Mouse (Mus musculus) testis, adult 2 months (tissue): ENCODE data around the gene Hist1h2bh. TPM values are rescaled to one million over a fixed set of nuclear protein-coding genes. Genes with fewer than 3 reads are reported as not detected.
"Not testable (repeated sequence)": the region's sequence is repeated elsewhere in the genome, so short reads cannot be mapped to it uniquely, and the experiment has no call there.

Experiments
- H3K27ac ChIP-seq: fragments of 200-500 bp; 2 replicates; pipeline ENCODE4 v1.5.1; 2012; ENCODE audit warnings: low read depth, low read length; ENCODE audit not compliant: control insufficient read depth, insufficient read depth
- H3K27me3 ChIP-seq: fragments of 200-500 bp; 2 replicates; pipeline ENCODE4 v1.6.1; 2012; ENCODE audit warnings: mild to moderate bottlenecking, low read length, moderate library complexity; ENCODE audit not compliant: control insufficient read depth, insufficient read depth
- H3K36me3 ChIP-seq: fragments of 200-500 bp; 2 replicates; pipeline ENCODE4 v1.6.1; 2012; ENCODE audit warnings: mild to moderate bottlenecking, low read length; ENCODE audit not compliant: control insufficient read depth, insufficient read depth
- H3K4me1 ChIP-seq: fragments of 200-500 bp; 2 replicates; pipeline ENCODE4 v1.6.1; 2012; ENCODE audit warnings: low read length; ENCODE audit not compliant: control insufficient read depth, insufficient read depth
- H3K4me3 ChIP-seq: fragments of 200-500 bp; 2 replicates; pipeline ENCODE4 v1.5.1; 2012; ENCODE audit warnings: low read depth, mild to moderate bottlenecking, low read length, moderate library complexity, mixed read lengths; ENCODE audit not compliant: control insufficient read depth
- CTCF ChIP-seq: fragments of 200-500 bp; IDR thresholded peaks from 2 replicates; pipeline ENCODE4 v1.5.1; 2012; ENCODE audit warnings: low read depth, mild to moderate bottlenecking, inconsistent platforms, low read length, moderate library complexity; ENCODE audit not compliant: control insufficient read depth, insufficient read depth, insufficient replicate concordance
- POLR2A ChIP-seq: fragments of 200-500 bp; IDR thresholded peaks from 2 replicates; pipeline ENCODE4 v1.6.1; 2012; ENCODE audit warnings: low read depth, mild to moderate bottlenecking, inconsistent platforms, low read length, moderate library complexity; ENCODE audit not compliant: control insufficient read depth
- polyA plus RNA-seq: library from polyadenylated mRNA; depleted of rRNA; stranded (reverse); fragments of >200 nt; gene quantifications from 2 replicates; pipeline ENCODE4 v1.2.3, GENCODE M21; 2012; rRNA removed

Hist1h2bh gene
- polyA plus RNA-seq = 0.07 and 0.13 TPM in 2 replicates

- H3K27me3 ChIP-seq, H3K36me3 ChIP-seq, H3K27ac ChIP-seq, H3K4me1 ChIP-seq: not testable (repeated sequence)
- peak within 1 kb of the TSS; percentile 56 for H3K4me3 ChIP-seq
These were observed at the start of gene Hist1h2bh for GRCm38 (mm10) chr13:23542999-23543607. Gene Hist1h2bh, minus strand, starts transcription at chr13:23543392.

- Histone ChIP-seq H3K36me3 (no peaks in the 10 kb centered on the region), H3K27me3 (no peaks in the 10 kb centered on the region), H3K4me1 (no peaks in the 10 kb centered on the region), H3K4me3 (no peak overlapping the region), H3K27ac (no peak overlapping the region)
- TF ChIP-seq CTCF = no peak
- TF ChIP-seq POLR2A = no peak
These were observed 49.4 kb upstream of the Hist1h2bh start for GRCm38 (mm10) chr13:23592614-23593013.

GRCm38 (mm10) chr13:23591886-23592285, 48.7 kb upstream of the Hist1h2bh start:
- not testable (repeated sequence) for H3K27me3 ChIP-seq, H3K4me1 ChIP-seq, H3K36me3 ChIP-seq, H3K27ac ChIP-seq, H3K4me3 ChIP-seq

GRCm38 (mm10) chr13:23591206-23591605, 48.0 kb upstream of the Hist1h2bh start:
- Histone ChIP-seq H3K36me3 (no peaks in the 10 kb centered on the region), H3K4me1 (0 out of 2 replicates have a peak, but pooled peaks cover 2% of the 10 kb centered on the region), H3K27me3 (no peaks in the 10 kb centered on the region), H3K27ac (no peak overlapping the region), H3K4me3 (no peak overlapping the region)
- TF ChIP-seq POLR2A (no peak), CTCF (no peak)

- Histone ChIP-seq H3K36me3 (no peaks in the 10 kb centered on the region), H3K27me3 (no peaks in the 10 kb centered on the region), H3K4me3 (no peak overlapping the region), H3K4me1 (peaks cover 6% of the 10 kb centered on the region; the same call in 1 of the 2 replicates), H3K27ac (no peak overlapping the region)
- TF ChIP-seq CTCF (no peak), POLR2A (no peak)
These were observed 43.7 kb upstream of the Hist1h2bh start for GRCm38 (mm10) chr13:23586940-23587225.

GRCm38 (mm10) chr13:23586099-23586939, 43.1 kb upstream of the Hist1h2bh start:
- no peak for TF ChIP-seq CTCF
- H3K27me3 ChIP-seq = no peaks in the 10 kb centered on the region

GRCm38 (mm10) chr13:23585442-23586098, 42.4 kb upstream of the Hist1h2bh start:
- H3K4me1 ChIP-seq, H3K27ac ChIP-seq, H3K36me3 ChIP-seq, H3K27me3 ChIP-seq: not testable (repeated sequence)
- peak; percentile 53; the same call in 1 of the 2 replicates for TF ChIP-seq POLR2A
- peak overlapping the region; percentile 55; the same call in 1 of the 2 replicates for H3K4me3 ChIP-seq

More at GRCm38 (mm10) chr13:23586099-23586939, 43.1 kb upstream of the Hist1h2bh start:
- Histone ChIP-seq H3K4me3 (no peak overlapping the region), H3K27ac (peak overlapping the region; percentile 32; the same call in 1 of the 2 replicates), H3K4me1 (peaks cover 7% of the 10 kb centered on the region; the same call in 1 of the 2 replicates), H3K36me3 (no peaks in the 10 kb centered on the region)

- TF ChIP-seq CTCF (no peak), POLR2A (no peak)
- H3K27me3 ChIP-seq = no peaks in the 10 kb centered on the region
- peak overlapping the region; percentile 84 for H3K27ac ChIP-seq
- H3K4me1 ChIP-seq = peaks cover 8% of the 10 kb centered on the region; the same call in 1 of the 2 replicates
- H3K36me3 ChIP-seq = no peaks in the 10 kb centered on the region
- peak overlapping the region; percentile 79 for H3K4me3 ChIP-seq
These were observed 41.8 kb upstream of the Hist1h2bh start for GRCm38 (mm10) chr13:23585029-23585441.
